Mouse (Mus musculus) myocyte (in vitro differentiated cells): Measurements from ENCODE around the gene Nfyb.

Source experiments
- CEBPB ChIP-seq: IDR thresholded peaks from 2 replicates; pipeline ENCODE4 v1.6.1; 2011; ENCODE audit warnings: mild to moderate bottlenecking, moderate library complexity; ENCODE audit not compliant: poor library complexity, insufficient read depth, severe bottlenecking
- POLR2AphosphoS2 ChIP-seq: IDR thresholded peaks from one replicate; pipeline ENCODE4 v1.6.1; 2011; ENCODE audit warnings: low read depth, control low read depth; ENCODE audit not compliant: insufficient read length

DNA sequence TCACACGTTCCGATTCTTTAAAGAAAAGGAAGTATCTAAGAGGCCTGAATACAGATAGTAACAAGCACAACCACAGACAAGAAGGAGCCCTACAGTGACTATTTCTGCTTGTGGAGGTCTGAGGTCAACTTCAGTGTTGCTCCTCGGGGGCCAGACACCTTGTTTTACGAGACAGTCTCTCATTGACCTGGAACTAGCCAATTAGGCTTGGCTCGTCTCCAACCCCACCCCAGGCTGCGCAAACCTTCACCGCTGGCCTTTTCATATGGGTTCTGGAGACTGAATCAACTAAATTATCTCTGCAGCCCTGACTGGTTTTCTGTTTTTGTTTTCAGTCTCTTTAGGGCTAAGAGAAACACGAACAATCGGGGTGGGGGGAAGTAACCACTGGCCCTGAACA lies 6.6 kb downstream of the Nfyb start:
- no peak for TF ChIP-seq POLR2AphosphoS2
- no peak for TF ChIP-seq CEBPB
